Mouse (Mus musculus) cortical plate, adult 2 months (tissue): ENCODE measurements around the gene Szrd1.

ENCODE experiments used
- CTCF ChIP-seq: fragments of 200-500 bp; IDR thresholded peaks from 2 replicates; pipeline ENCODE4 v1.5.1; 2011; ENCODE audit warnings: mild to moderate bottlenecking, control low read depth, low read length; ENCODE audit not compliant: insufficient read depth; ENCODE audit errors: extremely low read depth
- POLR2A ChIP-seq: fragments of 200-500 bp; IDR thresholded peaks from 2 replicates; pipeline ENCODE4 v1.6.1; 2011; ENCODE audit warnings: mild to moderate bottlenecking, low read length, control low read depth; ENCODE audit not compliant: insufficient read depth; ENCODE audit errors: extremely low read depth

DNA sequence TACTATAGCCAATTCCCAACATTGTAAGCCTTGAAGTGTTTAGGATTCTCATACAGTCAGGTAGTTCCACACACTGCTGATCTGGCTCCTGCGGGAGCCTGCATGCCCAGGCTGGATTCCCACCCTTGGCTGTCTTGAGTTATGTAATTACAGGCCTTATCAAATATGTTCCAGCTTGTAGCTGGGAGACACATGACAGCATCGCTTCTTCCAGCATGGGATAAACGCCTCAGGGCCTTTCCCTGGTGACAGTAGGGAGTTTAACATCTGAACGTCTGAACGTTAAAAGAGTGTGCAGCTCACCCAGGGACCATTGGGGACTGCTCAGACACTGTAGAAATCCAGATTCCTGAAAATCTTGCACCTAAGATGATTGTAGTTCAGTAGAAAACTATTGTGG is 36.2 kb upstream of the Szrd1 start:
- TF ChIP-seq POLR2A: no peak
- TF ChIP-seq CTCF: no peak
